Mouse (Mus musculus) cerebellum, adult 11-12 months (tissue): ENCODE measurements at regions not wholly inside any gene's neighbourhood (a gene's known extent, or its start where the extent isn't known, plus 50 kb on each side); places are given as distances from the start of the nearest gene placed in this dataset.
"Not testable (repeated sequence)": the region's sequence is repeated elsewhere in the genome, so short reads cannot be mapped to it uniquely, and the experiment has no call there.

Experiments used
- DNase-seq: peaks from one replicate; pipeline ENCODE4 v3.0.0; 2022

DNA sequence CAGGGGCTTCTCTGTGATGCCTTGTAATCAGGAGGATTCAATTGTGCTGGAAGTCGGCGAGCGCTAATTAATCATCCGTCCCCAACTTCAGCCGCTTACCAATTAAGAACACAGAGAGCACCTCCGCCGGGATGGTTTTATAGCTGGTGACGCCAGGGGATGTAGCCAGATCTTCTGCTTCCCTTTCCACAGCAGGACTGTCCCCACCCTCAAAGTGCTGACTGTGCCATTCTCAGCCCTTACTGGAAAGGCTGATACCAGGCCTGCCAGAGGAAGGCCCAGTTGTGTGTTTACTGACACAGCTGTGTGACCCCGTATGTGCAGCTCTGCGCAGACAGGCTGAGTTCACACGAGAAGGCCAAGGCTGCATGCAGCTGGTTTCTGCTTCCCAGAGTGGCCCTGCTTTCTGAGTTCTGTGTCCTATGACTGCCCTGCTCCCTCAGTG, 59.9 kb upstream of the Bend4 start:
- DNase-seq = no peak

- not testable (repeated sequence) for DNase-seq
These were observed 62.6 kb upstream of the Bend4 start for GRCm38 (mm10) chr5:67490709-67491108.

GRCm38 (mm10) chr5:67492893-67493302, 64.8 kb upstream of the Bend4 start:
- no peak for DNase-seq

- no peak for DNase-seq
These were observed 68.6 kb upstream of the Bend4 start for GRCm38 (mm10) chr5:67496710-67497109.

- DNase-seq = no peak
These were observed 87.4 kb upstream of the Shisa3 start for GRCm38 (mm10) chr5:67520251-67520650.

- no peak for DNase-seq
These were observed 86.2 kb upstream of the Shisa3 start for GRCm38 (mm10) chr5:67521423-67521912.

- DNase-seq = no peak
These were observed 77.5 kb upstream of the Shisa3 start for GRCm38 (mm10) chr5:67530149-67530548.

GRCm38 (mm10) chr5:67530957-67531356, 76.7 kb upstream of the Shisa3 start:
- no peak for DNase-seq

DNA sequence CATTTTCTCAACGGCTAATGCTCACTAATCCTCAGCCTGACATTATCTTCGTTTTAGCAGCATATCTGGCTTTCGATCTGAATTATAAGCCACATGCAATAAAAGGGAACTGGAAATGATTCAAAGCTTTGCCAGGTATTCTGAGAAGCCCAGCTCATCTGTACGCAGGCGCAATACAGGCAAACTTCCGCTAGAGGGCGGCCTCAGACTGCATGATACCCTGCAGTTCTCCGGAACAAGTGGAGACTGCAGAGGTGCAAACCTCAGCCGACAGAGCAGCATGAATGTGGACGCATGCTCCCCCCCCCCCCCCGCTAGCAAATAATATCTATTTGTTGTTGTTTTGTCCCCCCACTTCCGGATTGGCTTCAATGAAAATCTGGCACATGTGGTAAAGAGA, 75.3 kb upstream of the Shisa3 start:
- peak; percentile 53 for DNase-seq

- DNase-seq = no peak
These were observed 74.9 kb upstream of the Shisa3 start for GRCm38 (mm10) chr5:67532756-67533255.

- DNase-seq = no peak
These were observed 73.6 kb upstream of the Shisa3 start for GRCm38 (mm10) chr5:67534056-67534455.

GRCm38 (mm10) chr5:67537990-67538389, 69.7 kb upstream of the Shisa3 start:
- no peak for DNase-seq

DNA sequence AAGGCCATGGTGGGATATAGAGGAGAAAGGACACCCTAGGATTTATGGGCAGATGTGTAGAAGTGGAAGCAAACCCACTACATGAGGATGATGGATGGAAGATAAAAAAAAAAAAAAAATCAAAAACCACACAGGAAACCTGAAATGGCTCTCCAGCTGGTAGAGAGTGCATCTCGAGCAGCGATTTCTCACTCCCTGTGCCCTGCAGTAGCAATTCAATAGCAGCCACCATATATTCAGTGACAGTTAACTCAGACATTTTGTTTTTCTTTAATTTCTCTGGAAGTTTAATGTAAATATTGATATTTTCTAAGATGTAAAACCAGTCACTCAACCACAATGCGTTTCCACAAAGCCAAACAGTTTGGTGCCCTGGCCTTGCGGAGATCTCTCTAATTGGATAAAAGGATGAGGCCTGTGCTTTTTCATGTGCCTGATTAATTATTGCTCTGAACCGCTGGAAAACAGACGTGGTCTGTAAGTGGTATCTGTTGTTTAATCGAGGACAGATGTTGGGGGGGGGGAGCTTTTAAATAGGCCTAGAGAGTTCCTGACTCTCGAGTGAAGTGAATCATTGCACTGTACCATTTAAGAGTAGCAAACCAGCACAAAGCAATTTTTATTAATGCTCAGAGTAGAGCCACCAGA, 68.0 kb upstream of the Shisa3 start:
- DNase-seq = no peak

- no peak for DNase-seq
These were observed 65.8 kb upstream of the Shisa3 start for GRCm38 (mm10) chr5:67541867-67542266.

DNA sequence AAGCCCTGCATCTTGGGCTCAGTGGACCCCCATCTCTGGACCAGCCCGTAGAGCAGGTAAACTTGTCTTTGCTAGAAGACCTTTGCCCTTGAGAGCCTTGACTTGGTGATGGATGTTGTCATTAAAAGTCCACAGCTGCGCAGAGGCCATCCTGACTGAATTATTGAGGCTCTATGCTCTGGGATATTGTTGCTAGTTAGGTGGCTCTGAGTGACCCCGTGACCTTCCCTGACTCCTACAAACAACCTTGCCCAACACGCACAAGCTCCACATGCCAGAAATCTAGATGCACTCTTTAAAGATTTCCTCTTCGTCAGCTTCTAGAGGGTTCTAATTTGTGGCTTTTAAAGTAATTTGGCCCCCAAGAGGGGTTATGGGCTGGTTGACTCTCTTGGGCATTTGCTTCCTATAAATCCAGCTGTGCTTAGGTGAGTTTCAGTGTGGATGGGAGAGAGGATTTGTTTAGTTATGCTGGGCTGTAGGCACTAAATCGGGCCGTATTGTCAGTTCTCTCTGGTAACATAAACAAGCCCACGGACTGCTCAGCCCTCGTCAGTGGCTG, 63.6 kb upstream of the Shisa3 start:
- DNase-seq = no peak

GRCm38 (mm10) chr5:67550257-67550656, 57.4 kb upstream of the Shisa3 start:
- DNase-seq = no peak

DNA sequence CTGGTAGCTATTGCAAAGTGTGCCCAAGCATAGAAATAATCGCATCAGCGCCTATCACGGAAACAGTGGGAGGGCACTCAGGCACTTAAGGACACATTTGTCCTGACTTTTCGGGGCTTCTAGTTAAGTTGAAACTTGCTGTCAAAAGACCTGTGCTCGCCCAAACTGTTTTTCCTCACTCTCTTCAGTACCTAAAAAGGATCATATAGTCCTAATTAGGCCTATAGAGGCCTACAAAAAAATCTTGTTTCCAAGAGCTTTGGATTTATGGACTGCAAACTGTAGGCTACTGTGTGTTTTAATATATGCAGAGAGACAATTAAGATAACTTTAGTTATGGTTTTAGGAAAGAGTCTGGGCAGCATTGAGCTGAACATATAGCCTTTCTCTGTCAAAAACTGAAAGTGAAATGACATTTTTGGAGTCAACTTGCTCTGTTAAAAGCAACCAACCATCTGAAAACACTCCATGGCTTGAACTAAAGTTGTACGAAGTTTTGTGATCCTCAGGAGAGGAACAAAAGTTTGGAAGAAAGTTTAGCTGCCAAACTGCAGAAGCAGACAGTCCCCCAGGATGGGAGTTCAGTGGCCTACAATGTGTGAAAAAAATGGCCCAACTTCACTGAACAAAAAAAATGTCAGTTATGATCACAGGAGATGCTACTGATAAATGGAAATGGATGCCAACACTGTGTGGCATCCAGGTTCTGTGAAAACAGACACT, 55.9 kb upstream of the Shisa3 start:
- no peak for DNase-seq

GRCm38 (mm10) chr5:67552865-67553264, 54.8 kb upstream of the Shisa3 start:
- DNase-seq = no peak
